Mouse (Mus musculus) erythroblast, embryonic 14.5 days (primary cell): ENCODE measurements at regions not wholly inside any gene's neighbourhood (a gene's known extent, or its start where the extent isn't known, plus 50 kb on each side); places are given as distances from the start of the nearest gene placed in this dataset.

Experiments used
- H3K27me3 ChIP-seq: 2 replicates; pipeline ENCODE4 v1.6.1; 2012; ENCODE audit warnings: inconsistent platforms; ENCODE audit not compliant: control insufficient read depth
- H3K36me3 ChIP-seq: 2 replicates; pipeline ENCODE4 v1.6.1; 2012; ENCODE audit warnings: mild to moderate bottlenecking, inconsistent platforms; ENCODE audit not compliant: control insufficient read depth
- H3K4me1 ChIP-seq: 2 replicates; pipeline ENCODE4 v1.6.1; 2012; ENCODE audit warnings: inconsistent platforms; ENCODE audit not compliant: control insufficient read depth
- H3K4me3 ChIP-seq: replicated peaks from 2 replicates; pipeline ENCODE3; 2012; ENCODE audit warnings: moderate library complexity, mild to moderate bottlenecking, inconsistent platforms
- H3K9me3 ChIP-seq: 2 replicates; pipeline ENCODE4 v1.6.1; 2012; ENCODE audit warnings: low read length, inconsistent platforms, mixed read lengths; ENCODE audit not compliant: control insufficient read depth
- GATA1 ChIP-seq: IDR thresholded peaks from 2 replicates; pipeline ENCODE4 v1.6.1; 2012; ENCODE audit warnings: low read length, inconsistent platforms, mixed read lengths
- TAL1 ChIP-seq: IDR thresholded peaks from 3 replicates; pipeline ENCODE4 v1.6.1; 2012; ENCODE audit warnings: low read length, inconsistent platforms, mixed read lengths

GRCm38 (mm10) chrX:19206420-19206819 is 274.7 kb downstream of the Tex13c3 start:
- TF ChIP-seq TAL1 (no peak), GATA1 (no peak)

GRCm38 (mm10) chrX:19202542-19202941 is 278.6 kb downstream of the Tex13c3 start:
- Histone ChIP-seq H3K4me1 (no peaks in the 10 kb centered on the region), H3K4me3 (no peak overlapping the region), H3K27me3 (no peaks in the 10 kb centered on the region), H3K36me3 (no peaks in the 10 kb centered on the region), H3K9me3 (no peaks in the 10 kb centered on the region)
- TF ChIP-seq GATA1 = no peak
- TF ChIP-seq TAL1 = no peak

More at GRCm38 (mm10) chrX:19206420-19206819, 274.7 kb downstream of the Tex13c3 start:
- no peaks in the 10 kb centered on the region for H3K4me1 ChIP-seq
- H3K36me3 ChIP-seq = no peaks in the 10 kb centered on the region
- H3K4me3 ChIP-seq = no peak overlapping the region
- H3K9me3 ChIP-seq = no peaks in the 10 kb centered on the region
- no peaks in the 10 kb centered on the region for H3K27me3 ChIP-seq

GRCm38 (mm10) chrX:19201383-19201782 is 279.7 kb downstream of the Tex13c3 start:
- Histone ChIP-seq H3K4me1 (no peaks in the 10 kb centered on the region), H3K4me3 (no peak overlapping the region), H3K27me3 (no peaks in the 10 kb centered on the region), H3K9me3 (no peaks in the 10 kb centered on the region), H3K36me3 (no peaks in the 10 kb centered on the region)
- TF ChIP-seq TAL1 = no peak
- no peak for TF ChIP-seq GATA1

GRCm38 (mm10) chrX:19199531-19199930 is 281.6 kb downstream of the Tex13c3 start:
- H3K36me3 ChIP-seq = no peaks in the 10 kb centered on the region
- TF ChIP-seq TAL1 (no peak), GATA1 (no peak)
- no peaks in the 10 kb centered on the region for H3K9me3 ChIP-seq
- no peaks in the 10 kb centered on the region for H3K4me1 ChIP-seq
- no peaks in the 10 kb centered on the region for H3K27me3 ChIP-seq
- no peak overlapping the region for H3K4me3 ChIP-seq

GRCm38 (mm10) chrX:19168983-19169382 is 312.1 kb downstream of the Tex13c3 start:
- no peaks in the 10 kb centered on the region for H3K27me3 ChIP-seq

GRCm38 (mm10) chrX:19168546-19168945 is 312.6 kb downstream of the Tex13c3 start:
- Histone ChIP-seq H3K36me3 (no peaks in the 10 kb centered on the region), H3K4me3 (no peak overlapping the region), H3K9me3 (no peaks in the 10 kb centered on the region), H3K27me3 (no peaks in the 10 kb centered on the region), H3K4me1 (no peaks in the 10 kb centered on the region)
- no peak for TF ChIP-seq GATA1
- no peak for TF ChIP-seq TAL1

More at GRCm38 (mm10) chrX:19168983-19169382, 312.1 kb downstream of the Tex13c3 start:
- Histone ChIP-seq H3K9me3 (no peaks in the 10 kb centered on the region), H3K4me1 (no peaks in the 10 kb centered on the region), H3K36me3 (no peaks in the 10 kb centered on the region), H3K4me3 (no peak overlapping the region)
- TF ChIP-seq TAL1 (no peak), GATA1 (no peak)

- TF ChIP-seq GATA1 (no peak), TAL1 (no peak)
- Histone ChIP-seq H3K9me3 (no peaks in the 10 kb centered on the region), H3K4me1 (no peaks in the 10 kb centered on the region), H3K4me3 (no peak overlapping the region), H3K27me3 (no peaks in the 10 kb centered on the region), H3K36me3 (no peaks in the 10 kb centered on the region)
Measured at GRCm38 (mm10) chrX:19168111-19168510, 313.0 kb downstream of the Tex13c3 start.

- TF ChIP-seq TAL1 (no peak), GATA1 (no peak)
- Histone ChIP-seq H3K9me3 (no peaks in the 10 kb centered on the region), H3K4me3 (no peak overlapping the region)
Measured at GRCm38 (mm10) chrX:19167121-19167853, 313.8 kb downstream of the Tex13c3 start.

GRCm38 (mm10) chrX:19165891-19166644 is 315.1 kb downstream of the Tex13c3 start:
- no peaks in the 10 kb centered on the region for H3K36me3 ChIP-seq
- TF ChIP-seq GATA1 (no peak), TAL1 (no peak)
- no peak overlapping the region for H3K4me3 ChIP-seq
- no peaks in the 10 kb centered on the region for H3K9me3 ChIP-seq
- no peaks in the 10 kb centered on the region for H3K4me1 ChIP-seq
- H3K27me3 ChIP-seq = no peaks in the 10 kb centered on the region

More at GRCm38 (mm10) chrX:19167121-19167853, 313.8 kb downstream of the Tex13c3 start:
- Histone ChIP-seq H3K36me3 (no peaks in the 10 kb centered on the region), H3K4me1 (no peaks in the 10 kb centered on the region), H3K27me3 (no peaks in the 10 kb centered on the region)
